Mouse (Mus musculus): Measurements from ENCODE around the gene Slc16a8. TPM values are rescaled to one million over a fixed set of nuclear protein-coding genes. Genes with fewer than 3 reads are reported as not detected.

Gene Slc16a8
- total and polyA plus RNA-seq, 2 experiments from 2014 or later, result 0.95 to 1.6 TPM

DNA sequence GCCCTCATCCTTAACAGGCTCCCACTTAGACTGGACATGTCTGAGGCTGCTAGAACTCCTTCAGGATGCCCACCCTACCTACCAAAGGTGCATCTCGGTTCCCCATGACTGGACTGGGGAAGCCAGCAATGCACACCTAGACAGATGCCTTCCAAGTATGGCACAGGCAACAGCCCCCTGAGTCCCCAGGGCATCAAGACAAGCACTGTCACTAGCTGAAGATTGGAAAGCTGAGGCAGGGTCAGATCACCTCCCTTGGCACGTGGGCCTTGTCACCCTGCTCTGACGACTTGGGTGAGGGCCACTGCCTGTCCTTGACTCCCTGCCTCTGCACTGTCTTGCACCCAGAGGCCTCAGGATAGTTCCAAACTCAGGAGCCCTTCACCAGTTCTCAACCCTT lies 33.8 kb upstream of the Slc16a8 start:
- Histone ChIP-seq H3K36me3 (ENCODE audit: insufficient read depth) (no peaks in the 10 kb centered on the region), H3K27me3 (ENCODE audit: insufficient read depth, low read length) (no peaks in the 10 kb centered on the region), H3K4me2 (ENCODE audit: low read depth) (no peak overlapping the region), H3K9me3 (ENCODE audit: low read length) (no peaks in the 10 kb centered on the region), H3K4me1 (ENCODE audit: insufficient read depth) (no peaks in the 10 kb centered on the region), H3K27ac (ENCODE audit: low read depth, low read length) (no peak overlapping the region), H3K4me3 (ENCODE audit: low read depth, low read length) (no peak overlapping the region), H3K9ac (no peak overlapping the region)
- 81% methylated on average over 3 of the region's 3 CpGs for WGBS
- TF ChIP-seq CTCF (IDR thresholded peaks at IDR 0.05; ENCODE audit: low read depth), result no peak
- ATAC-seq (no peak), DNase-seq (no peak)

DNA sequence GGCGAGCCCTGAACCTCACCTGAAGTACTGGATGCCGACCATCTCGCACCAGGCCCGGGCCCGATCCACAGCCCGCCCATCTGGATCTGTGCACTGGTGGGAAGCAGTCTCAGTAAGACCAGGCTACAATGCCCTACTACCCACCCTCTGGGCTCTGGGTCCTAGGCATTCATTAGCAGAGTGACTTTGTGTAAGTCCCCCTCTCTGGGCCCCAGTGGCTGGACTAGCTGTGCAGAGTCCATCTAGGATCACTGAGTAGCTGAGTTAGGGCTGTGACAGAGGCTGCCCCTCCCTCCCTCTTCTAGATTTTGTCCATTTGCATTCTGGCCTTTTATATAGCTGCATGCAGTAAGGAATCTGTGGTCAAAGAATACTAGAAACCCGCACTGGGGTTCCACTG lies 32.5 kb upstream of the Slc16a8 start:
- H3K9ac ChIP-seq, result no peak overlapping the region
- H3K9me3 ChIP-seq (ENCODE audit: low read length), result no peaks in the 10 kb centered on the region
- H3K4me2 ChIP-seq (ENCODE audit: low read depth), result no peak overlapping the region
- no peak for ATAC-seq
- no peak for TF ChIP-seq CTCF (IDR thresholded peaks at IDR 0.05; ENCODE audit: low read depth)
- H3K4me1 ChIP-seq (ENCODE audit: insufficient read depth), result no peaks in the 10 kb centered on the region
- H3K27me3 ChIP-seq (ENCODE audit: insufficient read depth, low read length), result no peaks in the 10 kb centered on the region
- no peak for DNase-seq
- H3K36me3 ChIP-seq (ENCODE audit: insufficient read depth), result no peaks in the 10 kb centered on the region
- H3K27ac ChIP-seq (ENCODE audit: low read depth, low read length), result no peak overlapping the region
- 83% methylated on average over 7 of the region's 7 CpGs for WGBS
- no peak overlapping the region for H3K4me3 ChIP-seq (ENCODE audit: low read depth, low read length)

DNA sequence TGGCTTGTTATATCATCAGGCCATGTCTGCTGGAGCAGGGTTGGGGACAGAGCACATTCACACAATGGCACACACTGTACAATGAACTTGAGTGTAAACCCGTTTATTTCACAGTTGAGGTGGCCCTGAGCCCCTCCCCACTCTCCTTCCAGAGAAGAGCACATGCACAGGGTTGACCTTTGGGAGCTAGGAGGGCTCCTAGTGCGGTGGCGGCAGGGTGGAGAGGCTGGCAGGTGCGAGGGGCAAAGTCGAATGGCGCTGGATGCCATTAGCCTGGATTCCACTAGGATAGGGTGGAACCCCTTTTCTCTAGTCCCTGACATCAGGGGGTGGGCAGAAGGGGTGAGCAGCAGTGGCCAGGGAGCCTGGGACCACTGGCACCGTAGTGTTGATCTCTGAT lies 31.6 kb upstream of the Slc16a8 start:
- H3K4me1 ChIP-seq (ENCODE audit: insufficient read depth), result no peaks in the 10 kb centered on the region
- no peaks in the 10 kb centered on the region for H3K27me3 ChIP-seq (ENCODE audit: insufficient read depth, low read length)
- no peak overlapping the region for H3K27ac ChIP-seq (ENCODE audit: low read depth, low read length)
- no peak overlapping the region for H3K4me2 ChIP-seq (ENCODE audit: low read depth)
- no peak overlapping the region for H3K4me3 ChIP-seq (ENCODE audit: low read depth, low read length)
- H3K9me3 ChIP-seq (ENCODE audit: low read length), result no peaks in the 10 kb centered on the region
- TF ChIP-seq CTCF (IDR thresholded peaks at IDR 0.05; ENCODE audit: low read depth), result no peak
- ATAC-seq, result no peak
- H3K9ac ChIP-seq, result no peak overlapping the region
- no peak for DNase-seq
- H3K36me3 ChIP-seq (ENCODE audit: insufficient read depth), result no peaks in the 10 kb centered on the region
- 86% methylated on average over 7 of the region's 7 CpGs for WGBS

DNA sequence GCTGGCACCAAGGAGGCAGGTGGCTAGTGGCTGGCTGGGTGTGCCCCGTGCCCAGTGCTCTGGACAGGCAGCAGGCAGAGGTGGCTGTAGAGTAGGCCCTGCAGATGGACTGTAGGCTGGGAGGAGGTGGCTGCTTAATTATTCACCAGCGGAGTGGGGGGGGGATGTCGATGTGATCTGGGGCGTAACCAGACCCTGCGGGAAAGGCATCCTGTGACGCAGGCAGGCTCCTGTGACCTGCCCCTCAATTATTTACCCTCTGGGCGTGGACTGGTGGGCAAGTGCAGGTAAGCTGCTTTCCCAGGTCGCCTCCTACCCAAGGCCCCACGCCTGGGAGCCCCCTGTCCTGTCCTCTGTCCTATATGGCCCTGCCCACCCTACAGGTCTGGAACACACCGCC lies 30.8 kb upstream of the Slc16a8 start, which contains the start of gene Baiap2l2:
TSS of gene Baiap2l2 (minus strand) at position 139 of the 400 bp plus-strand sequence.
- H3K27me3 ChIP-seq (ENCODE audit: insufficient read depth, low read length), result no peaks in the 10 kb centered on the region

DNA sequence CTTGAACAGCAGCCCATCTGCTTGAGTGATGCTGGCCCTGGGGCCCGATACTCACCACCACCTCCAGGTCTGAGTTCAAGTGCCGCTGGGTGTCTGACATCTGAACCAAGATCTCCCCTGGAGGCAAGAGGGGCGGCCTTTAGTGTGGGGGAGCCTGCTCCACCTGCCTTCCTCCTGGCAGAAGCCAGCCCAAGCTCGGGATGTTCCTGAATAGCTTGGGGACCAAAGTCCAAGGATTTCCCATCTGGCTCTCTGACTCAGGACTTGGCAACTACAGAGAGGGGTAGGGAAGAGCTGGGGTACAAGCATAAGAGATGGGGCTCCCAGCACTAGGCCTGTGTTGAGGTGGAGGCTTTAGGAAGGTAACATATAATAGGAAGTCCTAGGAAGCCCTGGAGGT lies 28.8 kb upstream of the Slc16a8 start:
- Histone ChIP-seq H3K4me2 (ENCODE audit: low read depth) (no peak overlapping the region), H3K4me3 (ENCODE audit: low read depth, low read length) (no peak overlapping the region)
- 89% methylated on average over 4 of the region's 4 CpGs for WGBS

More for the DNA sequence above, 30.8 kb upstream of the Slc16a8 start, which contains the start of gene Baiap2l2:
- no peaks in the 10 kb centered on the region for H3K9me3 ChIP-seq (ENCODE audit: low read length)
- no peak within 1 kb of the TSS for H3K27ac ChIP-seq (ENCODE audit: low read depth, low read length)
- H3K4me1 ChIP-seq (ENCODE audit: insufficient read depth), result no peaks in the 10 kb centered on the region
- no peak for DNase-seq
- WGBS, result 77% methylated on average over 10 of the region's 10 CpGs
- no peak within 1 kb of the TSS for H3K4me2 ChIP-seq (ENCODE audit: low read depth)
- TF ChIP-seq CTCF (IDR thresholded peaks at IDR 0.05; ENCODE audit: low read depth), result no peak
- no peak for ATAC-seq
- no peak within 1 kb of the TSS for H3K4me3 ChIP-seq (ENCODE audit: low read depth, low read length)
- no peak within 1 kb of the TSS for H3K9ac ChIP-seq
- H3K36me3 ChIP-seq (ENCODE audit: insufficient read depth), result no peaks in the 10 kb centered on the region

DNA sequence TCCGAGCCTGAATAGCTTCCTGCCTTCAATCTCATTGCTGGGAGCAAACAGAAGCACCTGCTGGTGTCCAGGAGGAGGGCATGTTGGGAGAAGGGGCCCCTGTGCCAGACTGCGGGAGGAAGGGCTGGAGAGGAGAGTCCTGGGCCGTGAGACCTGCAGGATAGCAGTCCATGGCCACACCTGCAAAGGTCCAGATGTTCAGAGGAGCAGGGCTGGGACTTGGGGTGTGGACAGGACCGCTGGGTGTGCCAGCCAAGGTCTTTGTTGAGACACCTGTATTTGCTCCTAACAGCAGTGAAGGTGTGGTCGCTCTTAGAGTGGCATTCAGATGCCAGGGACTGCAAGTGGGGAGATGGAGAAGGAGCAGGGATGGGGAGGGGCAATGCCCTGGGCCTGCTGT lies 27.9 kb upstream of the Slc16a8 start:
- TF ChIP-seq CTCF (IDR thresholded peaks at IDR 0.05; ENCODE audit: low read depth), result no peak
- Histone ChIP-seq H3K4me3 (ENCODE audit: low read depth, low read length) (no peak overlapping the region), H3K4me2 (ENCODE audit: low read depth) (no peak overlapping the region), H3K36me3 (ENCODE audit: insufficient read depth) (no peaks in the 10 kb centered on the region), H3K9ac (no peak overlapping the region), H3K27ac (ENCODE audit: low read depth, low read length) (no peak overlapping the region), H3K9me3 (ENCODE audit: low read length) (no peaks in the 10 kb centered on the region), H3K4me1 (ENCODE audit: insufficient read depth) (no peaks in the 10 kb centered on the region), H3K27me3 (ENCODE audit: insufficient read depth, low read length) (no peaks in the 10 kb centered on the region)
- WGBS, result 79% methylated on average over 5 of the region's 5 CpGs
- DNase-seq (no peak), ATAC-seq (no peak)

More for the DNA sequence above, 28.8 kb upstream of the Slc16a8 start:
- Histone ChIP-seq H3K4me1 (ENCODE audit: insufficient read depth) (no peaks in the 10 kb centered on the region), H3K9me3 (ENCODE audit: low read length) (no peaks in the 10 kb centered on the region), H3K36me3 (ENCODE audit: insufficient read depth) (no peaks in the 10 kb centered on the region), H3K9ac (no peak overlapping the region), H3K27ac (ENCODE audit: low read depth, low read length) (no peak overlapping the region), H3K27me3 (ENCODE audit: insufficient read depth, low read length) (no peaks in the 10 kb centered on the region)
- no peak for TF ChIP-seq CTCF (IDR thresholded peaks at IDR 0.05; ENCODE audit: low read depth)
- DNase-seq, result no peak
- no peak for ATAC-seq

DNA sequence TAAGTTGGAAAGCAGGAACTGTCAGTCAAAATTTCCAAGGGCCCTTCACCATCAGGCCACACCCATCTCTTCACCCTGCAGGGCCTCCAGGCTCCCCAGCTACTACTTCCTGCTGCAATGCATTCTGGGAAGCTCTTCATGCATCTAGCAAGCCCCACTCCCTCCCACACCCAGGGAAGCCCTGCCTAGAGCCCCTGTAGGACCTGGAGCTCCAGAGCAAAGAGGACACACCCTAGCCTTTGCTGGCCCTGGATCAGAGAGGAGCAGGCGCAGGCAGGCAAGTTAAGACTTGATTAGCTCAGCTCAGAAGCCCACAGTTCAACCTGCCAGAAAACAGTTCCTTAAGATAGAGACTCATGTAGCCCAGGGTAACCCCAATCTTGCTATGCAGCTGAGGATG lies 26.8 kb upstream of the Slc16a8 start:
- Histone ChIP-seq H3K9ac (no peak overlapping the region), H3K4me1 (ENCODE audit: insufficient read depth) (no peaks in the 10 kb centered on the region), H3K4me2 (ENCODE audit: low read depth) (no peak overlapping the region), H3K27me3 (ENCODE audit: insufficient read depth, low read length) (no peaks in the 10 kb centered on the region), H3K4me3 (ENCODE audit: low read depth, low read length) (no peak overlapping the region), H3K36me3 (ENCODE audit: insufficient read depth) (no peaks in the 10 kb centered on the region), H3K9me3 (ENCODE audit: low read length) (no peaks in the 10 kb centered on the region), H3K27ac (ENCODE audit: low read depth, low read length) (no peak overlapping the region)
- ATAC-seq (no peak), DNase-seq (no peak)
- no peak for TF ChIP-seq CTCF (IDR thresholded peaks at IDR 0.05; ENCODE audit: low read depth)
- 85% methylated on average over 1 of the region's 1 CpGs for WGBS

DNA sequence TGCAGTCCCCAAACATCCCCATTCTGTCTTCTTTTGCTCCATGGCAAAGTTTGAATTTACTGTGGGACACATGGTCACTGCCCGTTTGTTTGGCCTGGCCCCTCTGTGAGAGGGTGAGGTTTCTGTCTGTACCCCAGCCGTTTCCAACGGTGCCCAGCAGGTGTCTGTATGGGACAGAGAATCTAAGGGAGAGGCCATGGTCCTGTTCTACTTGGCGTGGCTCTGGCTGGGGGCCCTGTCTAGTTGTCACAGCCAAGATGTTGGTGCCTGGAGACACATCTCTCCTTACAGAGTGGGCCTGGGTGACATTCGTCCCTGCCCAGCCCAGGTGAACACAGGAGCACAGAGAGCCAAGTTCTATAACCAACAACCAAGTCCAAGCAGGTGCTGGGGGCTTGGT lies 26.3 kb upstream of the Slc16a8 start:
- TF ChIP-seq CTCF (IDR thresholded peaks at IDR 0.05; ENCODE audit: low read depth), result no peak
- WGBS, result 56% methylated on average over 5 of the region's 5 CpGs
- no peak for ATAC-seq
- Histone ChIP-seq H3K36me3 (ENCODE audit: insufficient read depth) (no peaks in the 10 kb centered on the region), H3K9me3 (ENCODE audit: low read length) (no peaks in the 10 kb centered on the region), H3K4me2 (ENCODE audit: low read depth) (no peak overlapping the region), H3K27ac (ENCODE audit: low read depth, low read length) (no peak overlapping the region), H3K4me1 (ENCODE audit: insufficient read depth) (no peaks in the 10 kb centered on the region), H3K9ac (no peak overlapping the region), H3K27me3 (ENCODE audit: insufficient read depth, low read length) (no peaks in the 10 kb centered on the region), H3K4me3 (ENCODE audit: low read depth, low read length) (no peak overlapping the region)
- DNase-seq, result no peak
